ENCODE assay signal across 8 mouse cellular contexts in genomic region chr15:7811856-7812733, GRCm38 (mm10). TPM values are rescaled to one million over a fixed set of nuclear protein-coding genes. Genes with fewer than 3 reads are reported as not detected.
DNase-seq lines count a peak whose midpoint lies in the region; ATAC-seq lines count a peak whose summit lies in the region.
"Had no signal": no experiment of that assay in that cellular context is flagged by ENCODE, and none has a peak within 500 bp of the region (broad histone marks: within the 10 kb centered on the region; RNA-seq: fewer than 3 reads in every experiment).

No protein-coding gene starts in this region.

- DNase-seq in ovary, postnatal 36 days (ENCODE audit: low spot score): peak; percentile 18
- no peak for DNase-seq in ovary, postnatal 10 days (ENCODE audit: low spot score)
- DNase-seq in forebrain, embryonic 14.5 days (ENCODE audit: low spot score): no peak
- DNase-seq in mesoderm, embryonic 11.5 days (ENCODE audit: low read depth, low spot score): peak; percentile 24
- no peak for DNase-seq in layer of hippocampus, postnatal 36 days
- DNase-seq in cerebellum, adult 8-10 months: no peak
- no peak for DNase-seq in frontal cortex, postnatal 10 days (ENCODE audit: low spot score in 2 of 2)

- no peak for ATAC-seq in forebrain, embryonic 14.5 days

- no peaks in the 10 kb centered on the region for H3K36me3 ChIP-seq in forebrain, embryonic 14.5 days (ENCODE audit: control insufficient read depth, insufficient read depth, low read length)

- no peak overlapping the region for H3K27ac ChIP-seq in forebrain, embryonic 14.5 days (ENCODE audit: low read depth, low read length)

- H3K4me1 ChIP-seq in forebrain, embryonic 14.5 days (ENCODE audit: control insufficient read depth, insufficient read depth, low read length): peaks cover 8% of the 10 kb centered on the region

- H3K4me3 ChIP-seq in forebrain, embryonic 14.5 days (ENCODE audit: low read depth, low read length): no peak overlapping the region

- WGBS in forebrain, embryonic 14.5 days: 5% methylated on average over 24 of the region's 24 CpGs

- H3K4me2 ChIP-seq in forebrain, embryonic 14.5 days (ENCODE audit: low read length): peak overlapping the region; percentile 62

- H3K9ac ChIP-seq in forebrain, embryonic 14.5 days (ENCODE audit: low read length): no peak overlapping the region

- H3K27me3 ChIP-seq in forebrain, embryonic 14.5 days (replicated peaks; ENCODE audit: control insufficient read depth, insufficient read depth, low read length): peaks cover 89% of the 10 kb centered on the region

- H3K9me3 ChIP-seq in forebrain, embryonic 14.5 days (replicated peaks; ENCODE audit: control insufficient read depth, low read length): no peaks in the 10 kb centered on the region
- H3K9me3 ChIP-seq: megakaryocyte, embryonic 14.5 days had no signal

RNA-seq across cellular contexts. Expression of gene Gdnf, which starts 1.4 kb away (rescaled TPM):
- 0.04 TPM in 1 of 2 replicates, not detected in the other for polyA plus RNA-seq in forebrain, embryonic 14.5 days (2014; fragmentation: Nextera tagmentation; extraction: Ambion mirVana)
- under 1 TPM in 1 of 2 experiments, not detected in 1; 0.12 TPM for total RNA-seq in layer of hippocampus, postnatal 36 days (2021)

Comparison
In these comparisons a context has a peak if more than half of its experiments do, and no peak if none do; other contexts are left out.
1. DNase-seq: peak in ovary, postnatal 36 days (single experiment) and mesoderm, embryonic 11.5 days (single experiment); none in ovary, postnatal 10 days (single experiment), forebrain, embryonic 14.5 days (single experiment), layer of hippocampus, postnatal 36 days (0 of 2), cerebellum, adult 8-10 months (single experiment) and frontal cortex, postnatal 10 days (0 of 2).